Mouse (Mus musculus) embryonic facial prominence, embryonic 14.5 days (tissue): ENCODE results near the gene Thsd7a. TPM values are rescaled to one million over a fixed set of nuclear protein-coding genes. Genes with fewer than 3 reads are reported as not detected.

ENCODE experiments used
- ATAC-seq: fragments of 200-750 bp; cut with Nextera tagmentation; 2 replicates; pipeline ENCODE4 v1.8.0; 2017; ENCODE audit warnings: low read depth, moderate number of reproducible peaks, moderate TSS enrichment
- DNase-seq: peaks from one replicate; pipeline ENCODE4 v3.0.0-alpha.2; 2015; ENCODE audit warnings: low spot score
- H3K27ac ChIP-seq: fragments of 300-500 bp; sonication (generic); replicated peaks from 2 replicates; pipeline ENCODE4 v1.5.1; 2014; ENCODE audit warnings: low read depth, mild to moderate bottlenecking, low read length, moderate library complexity
- H3K27me3 ChIP-seq: fragments of 300-500 bp; sonication (generic); replicated peaks from 2 replicates; pipeline ENCODE4 v1.6.1; 2014; ENCODE audit warnings: low read length; ENCODE audit not compliant: control insufficient read depth, insufficient read depth
- H3K36me3 ChIP-seq: fragments of 300-500 bp; sonication (generic); 2 replicates; pipeline ENCODE4 v1.6.1; 2014; ENCODE audit warnings: low read length, mixed read lengths; ENCODE audit not compliant: control insufficient read depth, insufficient read depth
- H3K4me1 ChIP-seq: fragments of 300-500 bp; sonication (generic); 2 replicates; pipeline ENCODE4 v1.6.1; 2014; ENCODE audit warnings: antibody characterized with exemption, low read length; ENCODE audit not compliant: control insufficient read depth, insufficient read depth
- H3K4me2 ChIP-seq: fragments of 300-500 bp; sonication (generic); 2 replicates; pipeline ENCODE4 v1.6.1; 2014; ENCODE audit warnings: low read depth, mild to moderate bottlenecking, low read length, moderate library complexity, mixed read lengths
- H3K4me3 ChIP-seq: fragments of 300-500 bp; sonication (generic); 2 replicates; pipeline ENCODE4 v1.5.1; 2014; ENCODE audit warnings: low read depth, mild to moderate bottlenecking, low read length
- H3K9ac ChIP-seq: fragments of 300-500 bp; sonication (generic); 2 replicates; pipeline ENCODE4 v1.6.1; 2014; ENCODE audit warnings: low read depth, mild to moderate bottlenecking, low read length, moderate library complexity, mixed read lengths
- H3K9me3 ChIP-seq: fragments of 300-500 bp; sonication (generic); 2 replicates; pipeline ENCODE4 v1.6.1; 2016; ENCODE audit warnings: low read length; ENCODE audit not compliant: control insufficient read depth
- WGBS: fragments of 180-500 bp; shearing (Covaris S2); extraction: QIAGEN DNeasy Blood & Tissue Kit; methylation state at CpG from one replicate; pipeline ENCODE4 v1.1.7; 2014; 5-methylcytosine and 5-hydroxymethylcytosine counted together
- polyA plus RNA-seq: library from polyadenylated mRNA; unstranded; fragments of >200 nt; fragmentation: Nextera tagmentation; extraction: Ambion mirVana; gene quantifications from 2 replicates; pipeline ENCODE4 v1.2.1, GENCODE M21; 2014

The Thsd7a gene
- polyA plus RNA-seq, 1 experiment from 2014 or later = 4.9 TPM

DNA sequence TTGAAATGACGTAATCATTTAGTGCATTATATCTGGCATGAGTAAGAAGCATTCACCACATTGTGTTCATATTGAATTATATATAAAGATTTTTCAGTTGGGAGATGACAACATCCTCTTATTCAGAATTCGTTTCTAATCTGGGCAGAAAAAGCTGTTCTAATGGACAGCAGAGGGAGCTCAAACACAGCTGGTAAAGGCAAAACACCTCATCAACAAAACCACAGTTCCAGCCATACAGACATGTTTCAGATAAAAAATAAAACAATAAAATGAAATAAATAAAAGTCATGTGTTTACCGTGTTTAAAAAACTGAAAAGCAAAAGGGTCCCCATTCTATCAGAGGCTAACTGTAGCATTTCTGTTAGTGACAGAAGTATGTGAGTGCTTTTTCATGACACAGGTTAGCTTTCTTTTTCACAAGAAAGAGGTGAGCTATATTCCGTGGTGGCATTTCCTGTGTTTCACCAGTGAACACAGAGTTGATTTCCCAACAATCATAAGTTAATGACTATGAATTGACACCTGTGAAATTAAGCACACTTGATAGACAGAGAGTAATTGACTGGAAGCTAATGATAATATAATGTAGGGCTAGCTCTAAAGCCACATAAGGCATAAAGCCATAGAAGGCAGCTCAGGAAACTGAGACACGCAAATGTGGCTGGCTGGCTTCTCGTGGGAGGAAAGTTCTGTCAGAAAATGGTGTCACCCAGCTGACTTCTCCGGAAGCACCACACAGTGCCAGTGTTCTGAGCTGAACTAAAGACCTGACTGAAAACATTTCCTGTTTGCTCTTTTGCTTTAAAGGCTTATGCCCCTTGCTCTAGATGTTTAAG lies 433.9 kb downstream of the Thsd7a start:
- 58% methylated on average over 7 of the region's 7 CpGs for WGBS
- Histone ChIP-seq H3K4me3 (no peak overlapping the region), H3K4me2 (no peak overlapping the region), H3K36me3 (no peaks in the 10 kb centered on the region), H3K9me3 (no peaks in the 10 kb centered on the region), H3K27ac (no peak overlapping the region), H3K4me1 (no peaks in the 10 kb centered on the region), H3K27me3 (no peaks in the 10 kb centered on the region), H3K9ac (no peak overlapping the region)
- DNase-seq (peak; percentile 48), ATAC-seq (no peak)

DNA sequence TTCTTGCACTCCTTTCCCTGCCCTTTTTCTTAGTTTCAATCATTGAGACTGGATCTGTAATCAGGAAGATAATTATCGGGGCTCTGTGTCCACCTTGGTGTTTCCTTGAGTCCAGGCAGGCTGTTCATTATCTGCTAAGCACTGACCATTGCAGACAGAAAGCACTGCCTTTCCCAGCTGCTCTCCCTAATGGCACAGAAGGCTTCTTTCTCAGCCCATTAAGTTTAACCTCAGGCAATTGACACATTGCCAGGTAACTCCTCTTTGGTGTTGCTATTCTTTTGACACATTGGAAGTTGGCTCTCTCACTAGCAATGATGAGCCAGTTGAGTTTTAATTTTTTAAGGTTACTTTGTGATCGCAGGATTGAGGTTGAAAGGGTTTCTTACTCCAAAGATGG lies 441.7 kb downstream of the Thsd7a start:
- Histone ChIP-seq H3K27me3 (no peaks in the 10 kb centered on the region), H3K4me3 (no peak overlapping the region), H3K9ac (no peak overlapping the region), H3K4me1 (no peaks in the 10 kb centered on the region), H3K9me3 (peaks cover 7% of the 10 kb centered on the region; the same call in 1 of the 2 replicates), H3K27ac (no peak overlapping the region), H3K36me3 (no peaks in the 10 kb centered on the region), H3K4me2 (no peak overlapping the region)
- no peak for DNase-seq
- WGBS = 88% methylated on average over 2 of the region's 2 CpGs
- ATAC-seq = no peak

DNA sequence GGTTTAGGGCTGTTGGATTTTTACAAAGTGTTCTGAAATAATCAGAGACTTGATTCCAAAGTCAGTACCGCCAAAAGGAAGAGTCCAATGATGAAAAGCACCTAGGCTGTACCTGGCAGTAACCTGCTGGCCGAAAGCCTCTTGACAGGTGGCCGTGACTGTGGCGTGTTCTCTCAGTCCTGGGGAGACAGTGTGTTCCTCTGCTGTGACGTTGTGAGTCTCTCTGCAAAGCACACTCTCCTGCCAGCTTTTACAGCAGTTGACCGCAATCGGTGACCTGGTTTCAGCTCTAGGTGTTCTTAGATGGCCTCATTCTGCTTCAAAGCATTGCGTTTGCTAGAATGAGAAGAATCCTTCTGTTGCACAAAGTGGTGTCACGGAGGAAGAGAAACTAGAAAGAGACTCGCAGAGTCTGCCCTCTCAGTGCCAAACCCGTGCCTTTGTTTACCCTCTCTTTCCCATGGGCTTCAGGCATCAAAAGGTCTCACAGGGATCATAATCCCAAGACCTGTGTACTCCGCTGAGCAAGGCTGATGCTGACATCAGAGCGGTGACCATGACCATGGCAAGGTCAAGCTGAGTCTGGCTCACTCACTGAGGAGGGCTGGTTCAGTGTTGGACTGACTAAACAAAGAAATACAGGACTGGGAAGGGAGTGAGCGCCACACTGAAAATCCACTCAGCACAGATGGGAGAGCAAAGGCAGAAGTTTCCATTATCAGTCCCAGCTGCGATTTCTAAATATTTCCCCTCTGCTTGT lies 486.4 kb downstream of the Thsd7a start:
- Histone ChIP-seq H3K9ac (no peak overlapping the region), H3K36me3 (no peaks in the 10 kb centered on the region), H3K27me3 (no peaks in the 10 kb centered on the region), H3K4me1 (no peaks in the 10 kb centered on the region), H3K4me2 (no peak overlapping the region), H3K4me3 (no peak overlapping the region), H3K27ac (no peak overlapping the region), H3K9me3 (no peaks in the 10 kb centered on the region)
- 78% methylated on average over 15 of the region's 15 CpGs for WGBS
- ATAC-seq = no peak
- DNase-seq = no peak
